Mouse (Mus musculus): Measurements from ENCODE around the gene Nsmce3.

Nsmce3 gene

GRCm38 (mm10) chr7:64872743-64873241 is at the start of gene Nsmce3:
Gene Nsmce3, minus strand, starts transcription at chr7:64872997.
- peak; percentile 99 for DNase-seq (ENCODE audit: low spot score)

- no peak for DNase-seq (ENCODE audit: low spot score)
These were observed 48.4 kb upstream of the Nsmce3 start for GRCm38 (mm10) chr7:64921189-64921588.

- DNase-seq (ENCODE audit: low spot score) = no peak
These were observed 47.9 kb upstream of the Nsmce3 start for GRCm38 (mm10) chr7:64920735-64921134.

- DNase-seq (ENCODE audit: low spot score) = no peak
These were observed 43.9 kb upstream of the Nsmce3 start for GRCm38 (mm10) chr7:64916654-64917053.

GRCm38 (mm10) chr7:64915121-64915520 is 42.3 kb upstream of the Nsmce3 start:
- DNase-seq (ENCODE audit: low spot score) = no peak

- no peak for DNase-seq (ENCODE audit: low spot score)
These were observed 39.1 kb upstream of the Nsmce3 start for GRCm38 (mm10) chr7:64911945-64912344.

GRCm38 (mm10) chr7:64910208-64910607 is 37.4 kb upstream of the Nsmce3 start:
- no peak for DNase-seq (ENCODE audit: low spot score)

- DNase-seq (ENCODE audit: low spot score) = no peak
These were observed 34.2 kb upstream of the Nsmce3 start for GRCm38 (mm10) chr7:64906955-64907354.

- DNase-seq (ENCODE audit: low spot score) = no peak
These were observed 32.7 kb upstream of the Nsmce3 start for GRCm38 (mm10) chr7:64905506-64905905.

- no peak for DNase-seq (ENCODE audit: low spot score)
These were observed 27.5 kb upstream of the Nsmce3 start for GRCm38 (mm10) chr7:64900249-64900648.

- DNase-seq (ENCODE audit: low spot score) = no peak
These were observed 23.8 kb upstream of the Nsmce3 start for GRCm38 (mm10) chr7:64896587-64896986.

- no peak for DNase-seq (ENCODE audit: low spot score)
These were observed 22.9 kb upstream of the Nsmce3 start for GRCm38 (mm10) chr7:64895685-64896101.

GRCm38 (mm10) chr7:64891139-64891538 is 18.3 kb upstream of the Nsmce3 start:
- DNase-seq (ENCODE audit: low spot score) = no peak

GRCm38 (mm10) chr7:64889919-64890318 is 17.1 kb upstream of the Nsmce3 start:
- no peak for DNase-seq (ENCODE audit: low spot score)

GRCm38 (mm10) chr7:64884187-64884862 is 11.5 kb upstream of the Nsmce3 start:
- no peak for DNase-seq (ENCODE audit: low spot score)

- DNase-seq (ENCODE audit: low spot score) = no peak
These were observed 9.4 kb upstream of the Nsmce3 start for GRCm38 (mm10) chr7:64882243-64882642.

GRCm38 (mm10) chr7:64881387-64881786 is 8.6 kb upstream of the Nsmce3 start:
- no peak for DNase-seq (ENCODE audit: low spot score)

GRCm38 (mm10) chr7:64880415-64880814 is 7.6 kb upstream of the Nsmce3 start:
- no peak for DNase-seq (ENCODE audit: low spot score)

- no peak for DNase-seq (ENCODE audit: low spot score)
These were observed 2.1 kb upstream of the Nsmce3 start for GRCm38 (mm10) chr7:64874941-64875340.

GRCm38 (mm10) chr7:64873266-64873665 is 469 bp upstream of the Nsmce3 start:
- DNase-seq (ENCODE audit: low spot score) = peak; percentile 57

GRCm38 (mm10) chr7:64871987-64872742 is 632 bp downstream of the Nsmce3 start:
- no peak for DNase-seq (ENCODE audit: low spot score)

GRCm38 (mm10) chr7:64869549-64870065 is 3.2 kb downstream of the Nsmce3 start:
- DNase-seq (ENCODE audit: low spot score) = no peak

- DNase-seq (ENCODE audit: low spot score) = no peak
These were observed 9.3 kb downstream of the Nsmce3 start for GRCm38 (mm10) chr7:64863538-64863937.
